Mouse (Mus musculus) stomach, embryonic 15.5 days (tissue): ENCODE measurements around the gene Ephb1. TPM values are rescaled to one million over a fixed set of nuclear protein-coding genes. Genes with fewer than 3 reads are reported as not detected.

Source experiments
- ATAC-seq: fragments of 200-750 bp; cut with Nextera tagmentation; 2 replicates; pipeline ENCODE4 v1.8.0; 2017; ENCODE audit warnings: low read depth, moderate number of reproducible peaks, moderate TSS enrichment; ENCODE audit not compliant: insufficient read depth, low FRiP score
- H3K27ac ChIP-seq: fragments of 300-500 bp; sonication (generic); 2 replicates; pipeline ENCODE4 v1.5.1; 2015; ENCODE audit warnings: mild to moderate bottlenecking, inconsistent platforms
- H3K27me3 ChIP-seq: fragments of 300-500 bp; sonication (generic); replicated peaks from 2 replicates; pipeline ENCODE4 v1.6.1; 2015; ENCODE audit warnings: inconsistent platforms
- H3K36me3 ChIP-seq: fragments of 300-500 bp; sonication (generic); 2 replicates; pipeline ENCODE4 v1.6.1; 2015; ENCODE audit warnings: inconsistent platforms
- H3K4me1 ChIP-seq: fragments of 300-500 bp; sonication (generic); 2 replicates; pipeline ENCODE4 v1.6.1; 2015; ENCODE audit warnings: inconsistent platforms
- H3K4me2 ChIP-seq: fragments of 300-500 bp; sonication (generic); 2 replicates; pipeline ENCODE4 v1.6.1; 2015; ENCODE audit warnings: mild to moderate bottlenecking, inconsistent platforms
- H3K4me3 ChIP-seq: fragments of 300-500 bp; sonication (generic); replicated peaks from 2 replicates; pipeline ENCODE4 v1.5.1; 2015; ENCODE audit warnings: inconsistent platforms
- H3K9ac ChIP-seq: fragments of 300-500 bp; sonication (generic); 2 replicates; pipeline ENCODE4 v1.6.1; 2015; ENCODE audit warnings: inconsistent platforms
- H3K9me3 ChIP-seq: fragments of 300-500 bp; sonication (generic); 2 replicates; pipeline ENCODE4 v1.6.1; 2016; ENCODE audit warnings: inconsistent platforms
- WGBS: fragments of 180-500 bp; shearing (Covaris S2); methylation state at CpG from one replicate; pipeline ENCODE4 v1.1.7; 2015; 5-methylcytosine and 5-hydroxymethylcytosine counted together
- polyA plus RNA-seq: library from polyadenylated mRNA; unstranded; fragments of >200 nt; fragmentation: Nextera tagmentation; extraction: Ambion mirVana; gene quantifications from 2 replicates; pipeline ENCODE4 v1.2.1, GENCODE M21; 2015

Gene Ephb1
- 5.5 and 5.9 TPM in 2 replicates for polyA plus RNA-seq

DNA sequence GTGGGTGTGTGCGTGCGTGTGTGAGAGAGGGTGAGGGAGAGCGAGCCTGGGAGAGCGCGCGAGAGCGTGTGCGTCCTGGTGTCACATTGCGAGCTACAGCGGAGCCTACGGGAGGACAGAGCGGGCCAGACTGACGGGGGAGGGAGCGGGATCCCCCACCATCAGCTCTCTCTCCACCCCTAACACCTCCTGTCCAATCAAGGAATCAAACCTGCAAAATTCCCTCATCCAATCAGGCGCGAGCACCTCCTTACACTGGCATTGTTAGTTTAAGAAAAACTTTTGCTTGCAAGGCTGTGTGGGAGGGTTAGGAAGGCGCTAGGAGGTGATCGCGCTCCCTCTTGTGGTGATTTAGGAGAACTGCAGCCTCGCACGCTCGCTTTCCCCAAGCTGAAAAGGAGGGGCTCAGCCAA, at the start of gene Ephb1:
Gene Ephb1, minus strand, starts transcription at position 133 of the 413 bp plus-strand sequence.
- H3K27ac ChIP-seq, result no peak within 1 kb of the TSS
- H3K4me3 ChIP-seq, result peak within 1 kb of the TSS; percentile 55
- peaks cover 73% of the 10 kb centered on the region for H3K27me3 ChIP-seq
- WGBS, result under 1% methylated on average over 21 of the region's 22 CpGs
- H3K4me1 ChIP-seq, result peaks cover 25% of the 10 kb centered on the region
- H3K9ac ChIP-seq, result peak within 1 kb of the TSS; percentile 41
- peak; percentile 89 for ATAC-seq
- no peaks in the 10 kb centered on the region for H3K36me3 ChIP-seq
- no peaks in the 10 kb centered on the region for H3K9me3 ChIP-seq
- H3K4me2 ChIP-seq, result peak within 1 kb of the TSS; percentile 98

- Histone ChIP-seq H3K9ac (no peak overlapping the region), H3K4me2 (no peak overlapping the region), H3K27ac (no peak overlapping the region), H3K36me3 (no peaks in the 10 kb centered on the region), H3K27me3 (no peaks in the 10 kb centered on the region), H3K9me3 (no peaks in the 10 kb centered on the region), H3K4me1 (no peaks in the 10 kb centered on the region), H3K4me3 (no peak overlapping the region)
- peak; percentile 38; the same call in 1 of the 2 replicates for ATAC-seq
- 27% methylated on average over 18 of the region's 18 CpGs for WGBS
Measured at GRCm38 (mm10) chr9:102403086-102404021, 48.9 kb upstream of the Ephb1 start.

DNA sequence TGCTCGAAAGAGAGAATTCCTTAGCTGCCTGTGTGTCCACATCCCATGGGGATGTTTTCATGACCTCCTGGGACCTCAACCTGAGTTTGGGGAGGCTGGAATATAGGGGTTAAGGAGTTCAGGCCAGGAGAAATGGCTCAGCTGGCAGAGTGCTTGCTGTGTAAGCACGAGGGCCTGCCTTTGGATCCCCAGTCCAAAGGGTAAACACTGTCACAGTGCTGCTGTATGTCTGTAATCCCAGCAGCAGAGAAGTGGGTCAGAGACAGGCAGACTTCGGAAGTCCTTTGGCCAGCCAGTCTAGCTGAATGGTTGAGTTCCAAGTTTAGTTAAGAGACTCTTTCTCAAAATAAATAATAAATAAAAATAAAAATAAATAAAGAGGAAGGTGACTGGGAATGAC, 48.2 kb upstream of the Ephb1 start:
- Histone ChIP-seq H3K4me2 (no peak overlapping the region), H3K4me1 (no peaks in the 10 kb centered on the region), H3K4me3 (no peak overlapping the region), H3K36me3 (no peaks in the 10 kb centered on the region), H3K27ac (no peak overlapping the region), H3K9me3 (no peaks in the 10 kb centered on the region), H3K27me3 (no peaks in the 10 kb centered on the region), H3K9ac (no peak overlapping the region)
- WGBS, result 27% methylated on average over 3 of the region's 3 CpGs
- no peak for ATAC-seq

- H3K27ac ChIP-seq, result no peak overlapping the region
- WGBS, result 38% methylated on average over 8 of the region's 8 CpGs
- no peak for ATAC-seq
Measured at GRCm38 (mm10) chr9:102388266-102388665, 33.8 kb upstream of the Ephb1 start.

DNA sequence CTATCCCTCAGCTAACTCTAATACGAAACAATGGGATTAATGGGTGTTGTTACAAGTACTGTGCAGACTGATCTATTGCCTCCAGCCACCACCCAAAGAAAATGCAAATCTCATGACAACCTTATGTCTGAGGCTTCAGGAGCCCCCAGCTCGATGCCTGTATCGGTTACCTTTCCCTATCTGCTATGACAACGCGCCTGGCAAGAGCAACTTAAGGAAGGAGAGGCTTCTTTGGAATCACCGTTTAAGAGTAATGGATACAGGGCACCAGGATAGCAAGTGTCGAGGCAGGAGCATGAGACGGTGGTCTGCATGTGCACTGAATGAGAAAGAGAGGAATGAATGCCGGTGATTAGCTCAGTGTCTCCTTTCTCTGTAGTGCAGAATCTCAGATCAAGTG, 32.3 kb upstream of the Ephb1 start:
- 84% methylated on average over 9 of the region's 9 CpGs for WGBS
- Histone ChIP-seq H3K4me2 (no peak overlapping the region), H3K27ac (no peak overlapping the region), H3K9ac (no peak overlapping the region), H3K27me3 (no peaks in the 10 kb centered on the region), H3K4me3 (no peak overlapping the region), H3K9me3 (no peaks in the 10 kb centered on the region), H3K4me1 (no peaks in the 10 kb centered on the region), H3K36me3 (no peaks in the 10 kb centered on the region)
- ATAC-seq, result no peak

More at GRCm38 (mm10) chr9:102388266-102388665, 33.8 kb upstream of the Ephb1 start:
- Histone ChIP-seq H3K36me3 (no peaks in the 10 kb centered on the region), H3K4me1 (no peaks in the 10 kb centered on the region), H3K27me3 (no peaks in the 10 kb centered on the region), H3K9ac (no peak overlapping the region), H3K4me3 (no peak overlapping the region), H3K4me2 (no peak overlapping the region), H3K9me3 (no peaks in the 10 kb centered on the region)

GRCm38 (mm10) chr9:102380235-102380634, 25.7 kb upstream of the Ephb1 start:
- 88% methylated on average over 2 of the region's 2 CpGs for WGBS
- no peak for ATAC-seq
- no peak overlapping the region for H3K27ac ChIP-seq

DNA sequence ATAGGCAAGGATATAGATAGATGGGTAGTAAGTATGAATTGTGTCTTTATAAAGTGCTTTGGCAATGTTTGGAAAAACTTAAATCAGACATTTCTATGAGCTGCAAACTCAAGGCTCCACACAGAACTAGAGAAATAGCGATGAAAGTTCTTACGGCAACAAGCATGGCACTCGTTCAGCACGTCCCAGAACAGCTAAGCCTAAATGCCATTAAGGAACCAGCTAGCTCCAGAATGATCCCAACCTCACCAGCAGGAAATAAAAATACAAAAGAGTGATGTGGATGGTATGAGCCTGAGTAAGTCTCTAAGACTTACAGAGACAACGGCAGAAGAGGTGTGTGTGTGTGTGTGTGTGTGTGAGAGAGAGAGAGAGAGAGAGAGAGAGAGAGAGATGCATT, 20.2 kb upstream of the Ephb1 start:
- Histone ChIP-seq H3K9ac (no peak overlapping the region), H3K4me1 (no peaks in the 10 kb centered on the region), H3K27ac (no peak overlapping the region), H3K9me3 (no peaks in the 10 kb centered on the region), H3K36me3 (no peaks in the 10 kb centered on the region), H3K4me2 (no peak overlapping the region), H3K27me3 (no peaks in the 10 kb centered on the region), H3K4me3 (no peak overlapping the region)
- WGBS, result 79% methylated on average over 5 of the region's 5 CpGs
- no peak for ATAC-seq

More at GRCm38 (mm10) chr9:102380235-102380634, 25.7 kb upstream of the Ephb1 start:
- Histone ChIP-seq H3K9me3 (no peaks in the 10 kb centered on the region), H3K27me3 (no peaks in the 10 kb centered on the region), H3K36me3 (no peaks in the 10 kb centered on the region), H3K4me2 (no peak overlapping the region), H3K9ac (no peak overlapping the region), H3K4me3 (no peak overlapping the region), H3K4me1 (no peaks in the 10 kb centered on the region)

GRCm38 (mm10) chr9:102373886-102374285, 19.4 kb upstream of the Ephb1 start:
- no peaks in the 10 kb centered on the region for H3K9me3 ChIP-seq
- no peak overlapping the region for H3K9ac ChIP-seq
- H3K4me2 ChIP-seq, result no peak overlapping the region
- H3K27ac ChIP-seq, result no peak overlapping the region
- H3K27me3 ChIP-seq, result no peaks in the 10 kb centered on the region
- no peaks in the 10 kb centered on the region for H3K36me3 ChIP-seq
- 80% methylated on average over 5 of the region's 5 CpGs for WGBS
- no peaks in the 10 kb centered on the region for H3K4me1 ChIP-seq
- ATAC-seq, result no peak
- no peak overlapping the region for H3K4me3 ChIP-seq

DNA sequence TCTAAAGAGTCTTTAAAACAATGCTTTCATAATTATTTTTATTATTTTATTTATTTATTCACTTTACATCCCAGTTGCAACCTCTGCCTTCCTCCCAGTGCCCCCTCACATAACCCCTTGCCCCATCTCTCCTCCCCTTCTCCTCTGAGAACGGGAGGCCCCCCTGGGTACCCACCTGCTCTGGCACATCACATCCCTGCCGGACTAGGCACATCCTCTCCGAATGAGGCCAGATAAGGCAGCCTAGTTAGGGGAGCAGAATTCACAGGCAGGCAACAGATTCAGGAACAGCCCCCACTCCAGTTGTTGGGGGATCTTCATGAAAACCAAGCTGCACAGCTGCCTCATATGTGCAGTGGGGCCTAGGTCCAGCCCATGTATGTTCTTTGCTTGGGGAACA, 17.4 kb upstream of the Ephb1 start:
- no peaks in the 10 kb centered on the region for H3K27me3 ChIP-seq
- H3K36me3 ChIP-seq, result no peaks in the 10 kb centered on the region
- H3K4me1 ChIP-seq, result no peaks in the 10 kb centered on the region
- no peak overlapping the region for H3K4me3 ChIP-seq
- ATAC-seq, result no peak
- H3K9ac ChIP-seq, result no peak overlapping the region
- H3K27ac ChIP-seq, result no peak overlapping the region
- 84% methylated on average over 3 of the region's 3 CpGs for WGBS
- H3K4me2 ChIP-seq, result no peak overlapping the region
- H3K9me3 ChIP-seq, result no peaks in the 10 kb centered on the region

GRCm38 (mm10) chr9:102371036-102371770, 16.7 kb upstream of the Ephb1 start:
- H3K4me3 ChIP-seq, result no peak overlapping the region
- no peaks in the 10 kb centered on the region for H3K9me3 ChIP-seq
- H3K27ac ChIP-seq, result no peak overlapping the region
- H3K4me2 ChIP-seq, result no peak overlapping the region
- no peaks in the 10 kb centered on the region for H3K27me3 ChIP-seq
- 56% methylated on average over 14 of the region's 14 CpGs for WGBS
- no peak overlapping the region for H3K9ac ChIP-seq
- ATAC-seq, result no peak
- H3K4me1 ChIP-seq, result no peaks in the 10 kb centered on the region
- H3K36me3 ChIP-seq, result no peaks in the 10 kb centered on the region

- 72% methylated on average over 8 of the region's 8 CpGs for WGBS
- no peak overlapping the region for H3K4me2 ChIP-seq
- no peaks in the 10 kb centered on the region for H3K9me3 ChIP-seq
- no peaks in the 10 kb centered on the region for H3K4me1 ChIP-seq
- H3K36me3 ChIP-seq, result no peaks in the 10 kb centered on the region
- ATAC-seq, result no peak
- H3K27ac ChIP-seq, result no peak overlapping the region
- H3K9ac ChIP-seq, result no peak overlapping the region
- no peaks in the 10 kb centered on the region for H3K27me3 ChIP-seq
- no peak overlapping the region for H3K4me3 ChIP-seq
Measured at GRCm38 (mm10) chr9:102370141-102370540, 15.6 kb upstream of the Ephb1 start.

GRCm38 (mm10) chr9:102369141-102369540, 14.6 kb upstream of the Ephb1 start:
- no peak overlapping the region for H3K9ac ChIP-seq
- H3K4me2 ChIP-seq, result no peak overlapping the region
- WGBS, result 81% methylated on average over 3 of the region's 3 CpGs
- H3K4me3 ChIP-seq, result no peak overlapping the region
- H3K36me3 ChIP-seq, result no peaks in the 10 kb centered on the region
- no peak overlapping the region for H3K27ac ChIP-seq
- H3K27me3 ChIP-seq, result no peaks in the 10 kb centered on the region
- H3K4me1 ChIP-seq, result no peaks in the 10 kb centered on the region
- H3K9me3 ChIP-seq, result no peaks in the 10 kb centered on the region
- ATAC-seq, result no peak
